Mouse (Mus musculus): Measurements from ENCODE around the gene Olfr96.

Olfr96 gene

GRCm38 (mm10) chr17:37270702-37271092 is 50.8 kb downstream of the Olfr96 start:
- DNase-seq (ENCODE audit: low read depth), result no peak

GRCm38 (mm10) chr17:37275626-37276248 is 55.8 kb downstream of the Olfr96 start:
- no peak for DNase-seq (ENCODE audit: low read depth)

Data from fibroblast of lung, adult 2 months (primary cell).